Mouse (Mus musculus): ENCODE measurements around the gene Lrrc32.

- TF ChIP-seq CTCF (IDR thresholded peaks at IDR 0.05; ENCODE audit: borderline replicate concordance, insufficient read depth, low read depth, low read length) = no peak
- TF ChIP-seq POLR2A (IDR thresholded peaks at IDR 0.05; ENCODE audit: borderline replicate concordance, insufficient read depth, low read length) = no peak
These were observed 13.8 kb downstream of the Lrrc32 start for GRCm38 (mm10) chr7:98502921-98503320.
